Mouse (Mus musculus): ENCODE measurements around the gene Cit. TPM values are rescaled to one million over a fixed set of nuclear protein-coding genes. Genes with fewer than 3 reads are reported as not detected.

Gene Cit
- polyA plus RNA-seq, 1 experiment from 2014 or later, result 30.7 TPM

DNA sequence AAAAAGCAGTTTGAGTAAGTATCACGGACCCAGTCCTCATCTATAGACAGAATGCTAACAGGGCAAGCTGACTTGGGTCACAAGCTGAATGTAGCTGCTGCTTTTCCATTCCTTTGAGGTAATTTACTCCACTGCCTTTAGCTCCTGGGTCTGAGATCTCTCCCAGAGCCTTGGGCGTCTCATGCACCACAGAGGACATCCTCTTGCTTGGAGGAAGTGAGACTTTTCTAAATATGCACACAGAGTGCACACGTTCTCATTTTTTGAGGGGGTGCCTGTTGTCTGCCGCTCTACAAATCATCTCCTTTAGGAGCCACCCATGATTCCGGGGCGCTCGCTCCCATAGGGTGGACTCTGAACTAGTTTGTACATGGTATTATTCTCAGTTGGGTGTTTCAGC, 167.4 kb downstream of the Cit start:
- peaks cover 33% of the 10 kb centered on the region for H3K36me3 ChIP-seq (ENCODE audit: control insufficient read depth, insufficient read depth, low read length)
- H3K9me3 ChIP-seq (ENCODE audit: control insufficient read depth, low read length), result no peaks in the 10 kb centered on the region
- 95% methylated on average over 7 of the region's 7 CpGs for WGBS
- no peaks in the 10 kb centered on the region for H3K4me1 ChIP-seq (ENCODE audit: control insufficient read depth, insufficient read depth, low read length)
- H3K4me2 ChIP-seq, result no peak overlapping the region
- peak; percentile 33 for DNase-seq (ENCODE audit: low spot score, missing footprints)
- H3K27ac ChIP-seq (ENCODE audit: low read depth, low read length), result no peak overlapping the region
- no peak overlapping the region for H3K4me3 ChIP-seq (ENCODE audit: low read depth, low read length)
- H3K27me3 ChIP-seq (ENCODE audit: control insufficient read depth, insufficient read depth, low read length), result no peaks in the 10 kb centered on the region
- no peak overlapping the region for H3K9ac ChIP-seq (ENCODE audit: low read length)
- no peak for ATAC-seq (ENCODE audit: low FRiP score)

- ATAC-seq (ENCODE audit: low FRiP score) (no peak), DNase-seq (ENCODE audit: low spot score, missing footprints) (peak; percentile 71)
- H3K27ac ChIP-seq (ENCODE audit: low read depth, low read length), result no peak overlapping the region
- H3K4me2 ChIP-seq, result no peak overlapping the region
- peaks cover 41% of the 10 kb centered on the region for H3K36me3 ChIP-seq (ENCODE audit: control insufficient read depth, insufficient read depth, low read length)
- no peak overlapping the region for H3K9ac ChIP-seq (ENCODE audit: low read length)
- no peaks in the 10 kb centered on the region for H3K4me1 ChIP-seq (ENCODE audit: control insufficient read depth, insufficient read depth, low read length)
- no peaks in the 10 kb centered on the region for H3K27me3 ChIP-seq (ENCODE audit: control insufficient read depth, insufficient read depth, low read length)
- 85% methylated on average over 8 of the region's 8 CpGs for WGBS
- no peaks in the 10 kb centered on the region for H3K9me3 ChIP-seq (ENCODE audit: control insufficient read depth, low read length)
- H3K4me3 ChIP-seq (ENCODE audit: low read depth, low read length), result no peak overlapping the region
These were observed 168.7 kb downstream of the Cit start for GRCm38 (mm10) chr5:116013821-116014220.

GRCm38 (mm10) chr5:116014237-116014636, 169.2 kb downstream of the Cit start:
- DNase-seq (ENCODE audit: low spot score, missing footprints) (peak; percentile 78), ATAC-seq (ENCODE audit: low FRiP score) (no peak)
- Histone ChIP-seq H3K9ac (ENCODE audit: low read length) (no peak overlapping the region), H3K9me3 (ENCODE audit: control insufficient read depth, low read length) (no peaks in the 10 kb centered on the region), H3K36me3 (ENCODE audit: control insufficient read depth, insufficient read depth, low read length) (peaks cover 43% of the 10 kb centered on the region), H3K4me3 (ENCODE audit: low read depth, low read length) (no peak overlapping the region), H3K4me2 (no peak overlapping the region), H3K4me1 (ENCODE audit: control insufficient read depth, insufficient read depth, low read length) (no peaks in the 10 kb centered on the region), H3K27ac (ENCODE audit: low read depth, low read length) (no peak overlapping the region), H3K27me3 (ENCODE audit: control insufficient read depth, insufficient read depth, low read length) (no peaks in the 10 kb centered on the region)
- WGBS, result 94% methylated on average over 11 of the region's 11 CpGs

DNA sequence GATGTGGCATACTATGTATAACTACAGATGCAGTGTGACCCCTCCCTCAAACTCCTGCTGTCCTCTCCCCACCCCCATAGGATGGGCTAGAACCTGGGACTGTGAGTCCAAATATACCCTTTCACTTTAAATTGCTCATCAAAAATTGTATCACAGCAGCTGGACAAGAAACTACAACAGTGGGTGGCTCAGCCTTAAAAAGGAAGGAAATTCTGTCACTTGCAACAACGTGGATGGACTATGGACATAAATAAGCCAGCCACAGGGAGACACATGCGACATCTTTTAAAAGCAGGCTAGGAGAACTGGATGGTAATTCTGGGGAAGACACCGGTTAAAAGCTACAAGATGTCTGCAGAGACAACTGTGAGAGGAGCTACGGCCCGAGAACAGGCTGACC, 171.5 kb downstream of the Cit start:
- H3K27me3 ChIP-seq (ENCODE audit: control insufficient read depth, insufficient read depth, low read length), result no peaks in the 10 kb centered on the region
- no peaks in the 10 kb centered on the region for H3K9me3 ChIP-seq (ENCODE audit: control insufficient read depth, low read length)
- 92% methylated on average over 5 of the region's 5 CpGs for WGBS
- H3K4me1 ChIP-seq (ENCODE audit: control insufficient read depth, insufficient read depth, low read length), result no peaks in the 10 kb centered on the region
- no peak overlapping the region for H3K4me3 ChIP-seq (ENCODE audit: low read depth, low read length)
- H3K27ac ChIP-seq (ENCODE audit: low read depth, low read length), result no peak overlapping the region
- peaks cover 52% of the 10 kb centered on the region for H3K36me3 ChIP-seq (ENCODE audit: control insufficient read depth, insufficient read depth, low read length)
- no peak overlapping the region for H3K4me2 ChIP-seq
- H3K9ac ChIP-seq (ENCODE audit: low read length), result no peak overlapping the region
- DNase-seq (ENCODE audit: low spot score, missing footprints), result peak; percentile 73
- no peak for ATAC-seq (ENCODE audit: low FRiP score)

- WGBS, result 93% methylated on average over 8 of the region's 8 CpGs
- H3K9ac ChIP-seq (ENCODE audit: low read length), result no peak overlapping the region
- ATAC-seq (ENCODE audit: low FRiP score) (no peak), DNase-seq (ENCODE audit: low spot score, missing footprints) (no peak)
- peaks cover 52% of the 10 kb centered on the region for H3K36me3 ChIP-seq (ENCODE audit: control insufficient read depth, insufficient read depth, low read length)
- H3K27ac ChIP-seq (ENCODE audit: low read depth, low read length), result no peak overlapping the region
- no peak overlapping the region for H3K4me2 ChIP-seq
- no peaks in the 10 kb centered on the region for H3K9me3 ChIP-seq (ENCODE audit: control insufficient read depth, low read length)
- no peak overlapping the region for H3K4me3 ChIP-seq (ENCODE audit: low read depth, low read length)
- no peaks in the 10 kb centered on the region for H3K4me1 ChIP-seq (ENCODE audit: control insufficient read depth, insufficient read depth, low read length)
- no peaks in the 10 kb centered on the region for H3K27me3 ChIP-seq (ENCODE audit: control insufficient read depth, insufficient read depth, low read length)
These were observed 172.3 kb downstream of the Cit start for GRCm38 (mm10) chr5:116017391-116017790.

GRCm38 (mm10) chr5:116018196-116018595, 173.1 kb downstream of the Cit start:
- 95% methylated on average over 9 of the region's 9 CpGs for WGBS
- Histone ChIP-seq H3K4me3 (ENCODE audit: low read depth, low read length) (no peak overlapping the region), H3K27me3 (ENCODE audit: control insufficient read depth, insufficient read depth, low read length) (no peaks in the 10 kb centered on the region), H3K27ac (ENCODE audit: low read depth, low read length) (no peak overlapping the region), H3K4me1 (ENCODE audit: control insufficient read depth, insufficient read depth, low read length) (peaks cover 3% of the 10 kb centered on the region), H3K36me3 (ENCODE audit: control insufficient read depth, insufficient read depth, low read length) (peaks cover 52% of the 10 kb centered on the region), H3K9me3 (ENCODE audit: control insufficient read depth, low read length) (no peaks in the 10 kb centered on the region), H3K4me2 (no peak overlapping the region), H3K9ac (ENCODE audit: low read length) (no peak overlapping the region)
- ATAC-seq (ENCODE audit: low FRiP score), result no peak
- peak; percentile 51 for DNase-seq (ENCODE audit: low spot score, missing footprints)

DNA sequence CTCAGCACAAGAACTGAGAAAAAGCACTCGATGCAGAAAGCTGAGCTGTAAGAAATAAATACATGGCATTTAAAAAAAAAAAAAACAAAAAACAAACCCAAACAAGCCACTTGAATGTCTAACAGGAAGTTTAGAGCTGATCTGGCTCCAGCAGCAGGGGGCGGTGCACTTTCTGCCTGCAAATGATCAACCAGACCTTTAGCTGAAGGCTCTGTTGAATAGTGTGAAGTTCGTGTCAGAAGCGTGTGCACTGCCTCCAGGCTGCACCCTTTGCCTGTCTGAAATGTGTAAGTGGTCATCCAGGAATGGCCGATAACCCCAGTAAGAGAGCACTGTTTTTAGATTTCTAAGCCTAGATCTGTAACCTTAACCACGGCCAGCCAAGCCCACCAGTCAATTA, 173.7 kb downstream of the Cit start:
- 85% methylated on average over 6 of the region's 6 CpGs for WGBS
- no peak for ATAC-seq (ENCODE audit: low FRiP score)

GRCm38 (mm10) chr5:116019371-116019770, 174.3 kb downstream of the Cit start:
- H3K27me3 ChIP-seq (ENCODE audit: control insufficient read depth, insufficient read depth, low read length), result no peaks in the 10 kb centered on the region
- no peak overlapping the region for H3K4me2 ChIP-seq
- no peak for DNase-seq (ENCODE audit: low spot score, missing footprints)
- H3K4me1 ChIP-seq (ENCODE audit: control insufficient read depth, insufficient read depth, low read length), result peaks cover 7% of the 10 kb centered on the region
- no peak overlapping the region for H3K9ac ChIP-seq (ENCODE audit: low read length)
- peaks cover 41% of the 10 kb centered on the region for H3K36me3 ChIP-seq (ENCODE audit: control insufficient read depth, insufficient read depth, low read length)
- WGBS, result 84% methylated on average over 11 of the region's 11 CpGs
- no peaks in the 10 kb centered on the region for H3K9me3 ChIP-seq (ENCODE audit: control insufficient read depth, low read length)
- H3K4me3 ChIP-seq (ENCODE audit: low read depth, low read length), result no peak overlapping the region
- H3K27ac ChIP-seq (ENCODE audit: low read depth, low read length), result no peak overlapping the region
- no peak for ATAC-seq (ENCODE audit: low FRiP score)

More for the DNA sequence above, 173.7 kb downstream of the Cit start:
- peak; percentile 57 for DNase-seq (ENCODE audit: low spot score, missing footprints)
- Histone ChIP-seq H3K9me3 (ENCODE audit: control insufficient read depth, low read length) (no peaks in the 10 kb centered on the region), H3K27me3 (ENCODE audit: control insufficient read depth, insufficient read depth, low read length) (no peaks in the 10 kb centered on the region), H3K4me3 (ENCODE audit: low read depth, low read length) (no peak overlapping the region), H3K4me1 (ENCODE audit: control insufficient read depth, insufficient read depth, low read length) (peaks cover 7% of the 10 kb centered on the region), H3K27ac (ENCODE audit: low read depth, low read length) (no peak overlapping the region), H3K36me3 (ENCODE audit: control insufficient read depth, insufficient read depth, low read length) (peaks cover 46% of the 10 kb centered on the region), H3K9ac (ENCODE audit: low read length) (no peak overlapping the region), H3K4me2 (no peak overlapping the region)

- ATAC-seq (ENCODE audit: low FRiP score) (no peak), DNase-seq (ENCODE audit: low spot score, missing footprints) (no peak)
- H3K4me2 ChIP-seq, result no peak overlapping the region
- no peaks in the 10 kb centered on the region for H3K27me3 ChIP-seq (ENCODE audit: control insufficient read depth, insufficient read depth, low read length)
- no peak overlapping the region for H3K4me3 ChIP-seq (ENCODE audit: low read depth, low read length)
- H3K4me1 ChIP-seq (ENCODE audit: control insufficient read depth, insufficient read depth, low read length), result peaks cover 7% of the 10 kb centered on the region
- peaks cover 26% of the 10 kb centered on the region for H3K36me3 ChIP-seq (ENCODE audit: control insufficient read depth, insufficient read depth, low read length)
- no peak overlapping the region for H3K9ac ChIP-seq (ENCODE audit: low read length)
- H3K9me3 ChIP-seq (ENCODE audit: control insufficient read depth, low read length), result no peaks in the 10 kb centered on the region
- 90% methylated on average over 14 of the region's 14 CpGs for WGBS
- H3K27ac ChIP-seq (ENCODE audit: low read depth, low read length), result no peak overlapping the region
These were observed 176.5 kb downstream of the Cit start for GRCm38 (mm10) chr5:116021552-116021951.

GRCm38 (mm10) chr5:116022131-116022530, 177.1 kb downstream of the Cit start:
- DNase-seq (ENCODE audit: low spot score, missing footprints), result no peak
- peaks cover 21% of the 10 kb centered on the region for H3K36me3 ChIP-seq (ENCODE audit: control insufficient read depth, insufficient read depth, low read length)
- no peak overlapping the region for H3K4me3 ChIP-seq (ENCODE audit: low read depth, low read length)
- no peaks in the 10 kb centered on the region for H3K9me3 ChIP-seq (ENCODE audit: control insufficient read depth, low read length)
- H3K4me2 ChIP-seq, result no peak overlapping the region
- WGBS, result 95% methylated on average over 12 of the region's 12 CpGs
- no peak overlapping the region for H3K9ac ChIP-seq (ENCODE audit: low read length)
- no peak for ATAC-seq (ENCODE audit: low FRiP score)
- H3K4me1 ChIP-seq (ENCODE audit: control insufficient read depth, insufficient read depth, low read length), result peaks cover 7% of the 10 kb centered on the region
- H3K27ac ChIP-seq (ENCODE audit: low read depth, low read length), result no peak overlapping the region
- H3K27me3 ChIP-seq (ENCODE audit: control insufficient read depth, insufficient read depth, low read length), result no peaks in the 10 kb centered on the region
